Mouse (Mus musculus) forebrain, embryonic 16.5 days (tissue): ENCODE data around the gene Olfr490. TPM values are rescaled to one million over a fixed set of nuclear protein-coding genes. Genes with fewer than 3 reads are reported as not detected.

Source experiments
- ATAC-seq: fragments of 200-750 bp; cut with Nextera tagmentation; 2 replicates; pipeline ENCODE4 v1.8.0; 2017; ENCODE audit warnings: mild to moderate bottlenecking, moderate library complexity
- H3K27ac ChIP-seq: fragments of 300-500 bp; sonication (generic); 2 replicates; pipeline ENCODE4 v1.5.1; 2014; ENCODE audit warnings: low read length, control low read depth
- H3K27me3 ChIP-seq: fragments of 300-500 bp; sonication (generic); replicated peaks from 2 replicates; pipeline ENCODE4 v1.6.1; 2014; ENCODE audit warnings: low read length; ENCODE audit not compliant: control insufficient read depth, insufficient read depth
- H3K36me3 ChIP-seq: fragments of 300-500 bp; sonication (generic); 2 replicates; pipeline ENCODE4 v1.6.1; 2014; ENCODE audit not compliant: control insufficient read depth, insufficient read depth
- H3K4me1 ChIP-seq: fragments of 300-500 bp; sonication (generic); replicated peaks from 2 replicates; pipeline ENCODE4 v1.6.1; 2014; ENCODE audit warnings: low read length; ENCODE audit not compliant: control insufficient read depth, insufficient read depth
- H3K4me2 ChIP-seq: fragments of 300-500 bp; sonication (generic); 2 replicates; pipeline ENCODE4 v1.6.1; 2014; ENCODE audit warnings: mild to moderate bottlenecking, low read length, control low read depth
- H3K4me3 ChIP-seq: fragments of 300-500 bp; sonication (generic); replicated peaks from 2 replicates; pipeline ENCODE4 v1.5.1; 2014; ENCODE audit warnings: mild to moderate bottlenecking, low read length, control low read depth
- H3K9ac ChIP-seq: fragments of 300-500 bp; sonication (generic); replicated peaks from 2 replicates; pipeline ENCODE4 v1.6.1; 2014; ENCODE audit warnings: low read depth, low read length, control low read depth
- H3K9me3 ChIP-seq: fragments of 300-500 bp; sonication (generic); 2 replicates; pipeline ENCODE4 v1.6.1; 2016; ENCODE audit warnings: low read length; ENCODE audit not compliant: control insufficient read depth
- WGBS: fragments of 180-500 bp; shearing (Covaris S2); extraction: QIAGEN DNeasy Blood & Tissue Kit; methylation state at CpG from one replicate; pipeline ENCODE4 v1.1.7; 2014; 5-methylcytosine and 5-hydroxymethylcytosine counted together
- polyA plus RNA-seq: library from polyadenylated mRNA; unstranded; fragments of >200 nt; fragmentation: Nextera tagmentation; extraction: Ambion mirVana; gene quantifications from 2 replicates; pipeline ENCODE4 v1.2.1, GENCODE M21; 2015

Olfr490 gene
- not detected in 2 replicates for polyA plus RNA-seq

DNA sequence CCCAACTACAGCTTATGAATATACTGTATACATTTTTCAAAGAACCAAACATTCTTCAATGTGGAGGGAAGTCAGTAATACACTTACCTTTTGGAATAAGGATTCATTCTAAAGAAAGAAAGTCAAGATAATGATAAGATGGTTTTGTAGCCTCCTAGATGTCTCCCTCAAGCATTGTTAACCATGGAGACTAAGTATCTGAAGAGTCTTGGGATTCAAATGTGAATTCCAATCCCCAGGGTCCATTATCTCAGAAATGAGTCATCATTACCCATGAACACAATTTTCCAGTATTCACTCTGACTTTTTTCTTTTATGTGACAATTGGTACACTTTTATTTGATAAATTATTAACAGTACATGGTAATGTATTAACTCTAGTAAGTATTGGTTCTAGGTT lies at the start of gene Olfr490:
TSS of gene Olfr490 (minus strand) at position 101 of the 400 bp plus-strand sequence.
- no peaks in the 10 kb centered on the region for H3K9me3 ChIP-seq
- no peaks in the 10 kb centered on the region for H3K27me3 ChIP-seq
- H3K27ac ChIP-seq, result no peak within 1 kb of the TSS
- no peaks in the 10 kb centered on the region for H3K36me3 ChIP-seq
- H3K4me3 ChIP-seq, result no peak within 1 kb of the TSS
- ATAC-seq, result no peak
- no peak within 1 kb of the TSS for H3K4me2 ChIP-seq
- H3K4me1 ChIP-seq, result no peaks in the 10 kb centered on the region
- H3K9ac ChIP-seq, result no peak within 1 kb of the TSS

DNA sequence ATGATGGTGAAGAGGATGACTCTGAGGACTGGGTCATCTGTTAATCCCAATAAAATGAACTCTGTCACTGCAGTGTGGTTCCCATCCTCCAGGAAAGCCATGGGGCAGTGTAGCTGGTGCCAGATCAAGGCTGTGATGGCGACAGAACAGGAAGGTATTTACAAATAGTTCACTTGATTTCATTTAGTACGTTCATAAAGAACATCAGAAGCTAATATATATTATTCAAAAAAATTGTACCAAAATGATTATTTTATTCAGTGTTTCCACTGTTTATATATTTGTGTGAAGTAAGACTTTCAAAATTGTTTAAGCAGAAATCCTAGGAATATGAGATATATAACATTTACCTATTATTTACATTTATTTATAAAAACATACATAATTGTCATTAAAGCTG lies 34.8 kb upstream of the Olfr490 start, which contains the start of gene Olfr492:
TSS of gene Olfr492 (minus strand) at position 101 of the 400 bp plus-strand sequence.
- no peak within 1 kb of the TSS for H3K4me2 ChIP-seq
- H3K27ac ChIP-seq, result no peak within 1 kb of the TSS
- H3K9me3 ChIP-seq, result no peaks in the 10 kb centered on the region
- 92% methylated on average over 2 of the region's 2 CpGs for WGBS
- H3K4me3 ChIP-seq, result no peak within 1 kb of the TSS
- H3K36me3 ChIP-seq, result no peaks in the 10 kb centered on the region
- ATAC-seq, result no peak
- no peaks in the 10 kb centered on the region for H3K4me1 ChIP-seq
- H3K27me3 ChIP-seq, result no peaks in the 10 kb centered on the region
- no peak within 1 kb of the TSS for H3K9ac ChIP-seq

DNA sequence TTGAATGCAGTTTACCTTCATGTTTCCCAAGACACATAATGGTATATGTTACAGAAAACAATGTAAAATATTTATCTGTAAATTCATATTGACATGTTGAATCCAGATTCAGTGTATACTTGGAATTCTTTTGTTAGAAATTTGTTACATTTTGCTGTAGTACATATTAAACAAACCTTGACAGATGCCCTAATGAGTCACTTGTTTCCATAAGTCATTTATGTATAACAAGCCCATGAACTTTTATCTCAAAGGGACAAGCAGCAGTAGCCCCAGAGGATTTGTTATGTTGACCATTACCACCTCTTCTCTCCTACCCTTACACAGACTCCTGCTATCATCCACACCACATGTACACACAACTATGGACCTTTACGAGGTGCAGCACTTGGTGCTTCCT lies 24.4 kb upstream of the Olfr490 start, which contains the start of gene Olfr491:
TSS of gene Olfr491 (plus strand) at position 301 of the 400 bp plus-strand sequence.
- 84% methylated on average over 1 of the region's 1 CpGs for WGBS

DNA sequence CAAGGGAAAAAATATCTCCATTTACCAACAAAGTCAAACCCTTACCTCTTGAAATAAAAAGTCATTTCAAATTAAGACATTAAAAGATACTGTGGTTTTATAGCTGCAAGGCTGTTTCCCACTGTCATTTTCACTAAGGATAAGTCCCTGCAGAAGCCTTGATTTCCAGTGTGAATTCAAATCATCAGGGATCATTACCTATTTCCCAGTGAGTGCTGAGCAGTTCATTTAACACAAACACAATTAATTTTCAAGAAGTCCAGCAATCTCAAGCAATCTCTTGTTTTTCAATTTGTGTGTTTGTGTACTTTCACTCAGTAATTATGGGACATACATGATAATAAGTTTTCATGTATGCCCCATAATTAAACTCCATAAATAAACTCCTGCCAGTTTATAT lies 30.5 kb downstream of the Olfr490 start, which contains the start of gene Olfr488:
TSS of gene Olfr488 (minus strand) at position 101 of the 400 bp plus-strand sequence.
- no peak within 1 kb of the TSS for H3K4me3 ChIP-seq
- no peak for ATAC-seq
- H3K4me1 ChIP-seq, result no peaks in the 10 kb centered on the region
- H3K36me3 ChIP-seq, result no peaks in the 10 kb centered on the region
- H3K4me2 ChIP-seq, result no peak within 1 kb of the TSS
- H3K9ac ChIP-seq, result no peak within 1 kb of the TSS
- no peaks in the 10 kb centered on the region for H3K27me3 ChIP-seq
- H3K27ac ChIP-seq, result no peak within 1 kb of the TSS
- no peaks in the 10 kb centered on the region for H3K9me3 ChIP-seq

More for the DNA sequence above, 24.4 kb upstream of the Olfr490 start, which contains the start of gene Olfr491:
- Histone ChIP-seq H3K9me3 (no peaks in the 10 kb centered on the region), H3K9ac (no peak within 1 kb of the TSS), H3K36me3 (no peaks in the 10 kb centered on the region), H3K27me3 (no peaks in the 10 kb centered on the region), H3K27ac (no peak within 1 kb of the TSS), H3K4me2 (no peak within 1 kb of the TSS), H3K4me3 (no peak within 1 kb of the TSS), H3K4me1 (no peaks in the 10 kb centered on the region)
- ATAC-seq, result no peak

Other genes starting within 250 kb of the Olfr490 start
- gene Olfr479, start 238.2 kb downstream of the Olfr490 start, polyA plus RNA-seq, result not detected in 2 replicates
- gene Olfr480, start 221.6 kb downstream of the Olfr490 start, polyA plus RNA-seq, result not detected in 2 replicates
- not detected in 2 replicates for gene Olfr481, start 209.1 kb downstream of the Olfr490 start, polyA plus RNA-seq
- not detected in 2 replicates for gene Olfr482, start 191.3 kb downstream of the Olfr490 start, polyA plus RNA-seq
- not detected in 2 replicates for gene Olfr483, start 188.1 kb downstream of the Olfr490 start, polyA plus RNA-seq
- gene Olfr484, start 161.5 kb downstream of the Olfr490 start, polyA plus RNA-seq, result not detected in 2 replicates
- gene Olfr485, start 129.1 kb downstream of the Olfr490 start, polyA plus RNA-seq, result not detected in 2 replicates
- not detected in 2 replicates for gene Olfr486, start 116.2 kb downstream of the Olfr490 start, polyA plus RNA-seq
- not detected in 2 replicates for gene Olfr487, start 74.3 kb downstream of the Olfr490 start, polyA plus RNA-seq
- gene Olfr488, start 30.6 kb downstream of the Olfr490 start, polyA plus RNA-seq, result not detected in 2 replicates
- gene Olfr491, start 24.5 kb upstream of the Olfr490 start, polyA plus RNA-seq, result not detected in 2 replicates
- not detected in 2 replicates for gene Olfr492, start 34.7 kb upstream of the Olfr490 start, polyA plus RNA-seq
- gene Olfr493, start 58.0 kb upstream of the Olfr490 start, polyA plus RNA-seq, result not detected in 2 replicates
- not detected in 2 replicates for gene Olfr494, start 76.4 kb upstream of the Olfr490 start, polyA plus RNA-seq
- not detected in 2 replicates for gene Olfr495, start 104.2 kb upstream of the Olfr490 start, polyA plus RNA-seq
- not detected in 2 replicates for gene Olfr497, start 131.5 kb upstream of the Olfr490 start, polyA plus RNA-seq
- not detected in 2 replicates for gene Olfr498, start 176.4 kb upstream of the Olfr490 start, polyA plus RNA-seq
- not detected in 2 replicates for gene Olfr502, start 236.1 kb upstream of the Olfr490 start, polyA plus RNA-seq